Mouse (Mus musculus) intestine, embryonic 14.5 days (tissue): ENCODE measurements around the gene Lactb. TPM values are rescaled to one million over a fixed set of nuclear protein-coding genes. Genes with fewer than 3 reads are reported as not detected.

Experiments used
- ATAC-seq: fragments of 200-750 bp; cut with Nextera tagmentation; replicated peaks from 2 replicates; pipeline ENCODE4 v1.8.0; 2017; ENCODE audit warnings: low read depth, moderate number of reproducible peaks, moderate TSS enrichment, moderate library complexity; ENCODE audit not compliant: low FRiP score, low TSS enrichment
- DNase-seq: peaks from one replicate; pipeline ENCODE4 v3.0.0-alpha.2; 2018; ENCODE audit warnings: low spot score
- H3K27ac ChIP-seq: fragments of 300-500 bp; sonication (generic); 2 replicates; pipeline ENCODE4 v1.5.1; 2014; ENCODE audit warnings: low read depth, mild to moderate bottlenecking, control low read depth
- H3K27me3 ChIP-seq: fragments of 300-500 bp; sonication (generic); replicated peaks from 2 replicates; pipeline ENCODE4 v1.6.1; 2014; ENCODE audit warnings: low read length, control low read depth; ENCODE audit not compliant: control insufficient read depth, insufficient read depth
- H3K36me3 ChIP-seq: fragments of 300-500 bp; sonication (generic); 2 replicates; pipeline ENCODE4 v1.6.1; 2014; ENCODE audit warnings: low read length, control low read depth; ENCODE audit not compliant: control insufficient read depth, insufficient read depth
- H3K4me1 ChIP-seq: fragments of 300-500 bp; sonication (generic); replicated peaks from 2 replicates; pipeline ENCODE4 v1.6.1; 2014; ENCODE audit warnings: low read length, control low read depth, mixed read lengths; ENCODE audit not compliant: control insufficient read depth, insufficient read depth
- H3K4me2 ChIP-seq: fragments of 300-500 bp; sonication (generic); 2 replicates; pipeline ENCODE4 v1.6.1; 2014; ENCODE audit warnings: low read length
- H3K4me3 ChIP-seq: fragments of 300-500 bp; sonication (generic); 2 replicates; pipeline ENCODE4 v1.5.1; 2014; ENCODE audit warnings: low read depth, low read length, control low read depth, mixed read lengths
- H3K9ac ChIP-seq: fragments of 300-500 bp; sonication (generic); 2 replicates; pipeline ENCODE4 v1.6.1; 2014; ENCODE audit warnings: mild to moderate bottlenecking, low read length
- H3K9me3 ChIP-seq: fragments of 300-500 bp; sonication (generic); 2 replicates; pipeline ENCODE4 v1.6.1; 2016; ENCODE audit warnings: low read length, control low read depth; ENCODE audit not compliant: control insufficient read depth
- WGBS: fragments of 180-500 bp; shearing (Covaris S2); extraction: QIAGEN DNeasy Blood & Tissue Kit; methylation state at CpG from one replicate; pipeline ENCODE4 v1.1.7; 2014; 5-methylcytosine and 5-hydroxymethylcytosine counted together
- polyA plus RNA-seq: library from polyadenylated mRNA; unstranded; fragments of >200 nt; fragmentation: Nextera tagmentation; extraction: Ambion mirVana; gene quantifications from 2 replicates; pipeline ENCODE4 v1.2.1, GENCODE M21; 2014

Lactb gene
- polyA plus RNA-seq, 1 experiment from 2014 or later, result 8.9 TPM

DNA sequence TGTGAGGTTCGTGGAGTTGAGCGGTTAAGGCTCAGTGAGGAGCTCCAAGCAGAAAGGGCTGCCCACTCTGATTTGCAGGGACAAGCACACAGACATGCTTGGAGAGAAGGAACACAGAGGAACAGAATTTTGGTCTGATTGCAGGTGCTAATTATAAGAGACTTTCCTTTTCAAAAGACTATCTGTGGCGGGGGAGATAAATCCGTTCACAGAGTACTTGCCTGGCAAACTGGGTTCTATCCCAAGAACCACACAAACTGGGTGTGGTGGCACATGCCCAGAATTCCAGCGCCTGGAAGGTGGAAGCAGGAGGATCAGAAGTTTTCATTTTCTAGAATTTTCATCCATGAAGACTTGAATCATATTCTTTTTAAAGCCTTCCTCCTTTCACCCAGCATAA, 1.8 kb upstream of the Lactb start:
- Histone ChIP-seq H3K4me2 (no peak overlapping the region), H3K27me3 (no peaks in the 10 kb centered on the region), H3K9me3 (no peaks in the 10 kb centered on the region), H3K4me3 (no peak overlapping the region), H3K36me3 (no peaks in the 10 kb centered on the region), H3K27ac (no peak overlapping the region), H3K4me1 (0 out of 2 replicates have a peak, but pooled peaks cover 6% of the 10 kb centered on the region), H3K9ac (no peak overlapping the region)
- DNase-seq (no peak), ATAC-seq (no peak)
- 83% methylated on average over 5 of the region's 5 CpGs for WGBS

DNA sequence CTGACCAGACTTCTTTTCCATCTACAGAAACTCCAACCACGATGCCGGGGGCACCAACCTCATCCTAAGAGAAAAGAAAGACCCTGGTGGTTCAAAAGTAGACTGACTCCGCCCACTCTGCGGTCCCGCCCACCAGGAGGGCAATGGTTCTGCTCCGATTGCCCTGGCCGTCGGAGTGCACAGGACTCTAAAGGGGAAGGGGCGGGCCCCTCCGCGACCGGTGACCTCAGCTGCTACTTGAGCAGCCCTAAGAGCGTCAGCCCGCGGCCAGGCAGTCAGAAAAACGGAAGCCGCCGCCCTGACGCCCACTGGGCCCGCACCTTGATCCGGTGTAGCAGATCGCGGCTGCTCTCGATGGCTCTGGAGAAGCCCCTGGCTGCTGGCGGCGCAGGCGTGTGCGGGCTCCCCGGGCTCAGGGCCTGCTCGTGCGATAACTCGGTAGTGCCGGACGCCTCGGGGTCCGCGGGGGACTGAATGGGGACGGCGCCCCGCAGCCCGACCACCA, 511 bp downstream of the Lactb start:
- ATAC-seq, result peak; percentile 91
- H3K4me1 ChIP-seq, result 0 out of 2 replicates have a peak, but pooled peaks cover 6% of the 10 kb centered on the region
- no peaks in the 10 kb centered on the region for H3K27me3 ChIP-seq
- peak overlapping the region; percentile 59 for H3K4me2 ChIP-seq
- H3K9ac ChIP-seq, result peak overlapping the region; percentile 64
- H3K27ac ChIP-seq, result peak overlapping the region; percentile 74
- H3K9me3 ChIP-seq, result no peaks in the 10 kb centered on the region
- DNase-seq, result peak; percentile 86
- WGBS, result under 1% methylated on average over 41 of the region's 41 CpGs
- H3K36me3 ChIP-seq, result peaks cover 13% of the 10 kb centered on the region
- H3K4me3 ChIP-seq, result peak overlapping the region; percentile 78

DNA sequence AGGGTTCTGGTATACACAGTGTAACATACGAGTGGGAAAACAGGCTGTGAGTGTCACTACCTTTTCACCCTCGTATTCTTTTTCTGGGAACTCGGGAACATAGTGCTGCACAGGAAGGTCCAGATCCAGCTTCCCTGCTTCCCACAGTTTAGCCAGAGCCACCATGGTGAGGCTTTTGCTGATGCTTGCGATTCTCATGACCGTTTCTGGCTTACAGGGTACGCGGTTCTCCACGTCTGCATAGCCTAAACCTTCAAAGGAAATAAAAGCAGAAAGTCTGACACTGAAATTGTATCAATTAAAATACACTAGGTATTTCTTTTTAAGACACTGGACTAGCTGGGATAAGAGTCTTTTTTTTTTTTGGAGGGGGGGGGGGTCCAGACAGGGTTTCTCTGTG, 4.2 kb downstream of the Lactb start:
- ATAC-seq, result no peak
- Histone ChIP-seq H3K4me1 (0 out of 2 replicates have a peak, but pooled peaks cover 10% of the 10 kb centered on the region), H3K27ac (no peak overlapping the region), H3K4me2 (no peak overlapping the region), H3K9me3 (no peaks in the 10 kb centered on the region), H3K36me3 (peaks cover 19% of the 10 kb centered on the region), H3K4me3 (no peak overlapping the region), H3K27me3 (no peaks in the 10 kb centered on the region), H3K9ac (no peak overlapping the region)
- no peak for DNase-seq
- WGBS, result 90% methylated on average over 8 of the region's 8 CpGs

DNA sequence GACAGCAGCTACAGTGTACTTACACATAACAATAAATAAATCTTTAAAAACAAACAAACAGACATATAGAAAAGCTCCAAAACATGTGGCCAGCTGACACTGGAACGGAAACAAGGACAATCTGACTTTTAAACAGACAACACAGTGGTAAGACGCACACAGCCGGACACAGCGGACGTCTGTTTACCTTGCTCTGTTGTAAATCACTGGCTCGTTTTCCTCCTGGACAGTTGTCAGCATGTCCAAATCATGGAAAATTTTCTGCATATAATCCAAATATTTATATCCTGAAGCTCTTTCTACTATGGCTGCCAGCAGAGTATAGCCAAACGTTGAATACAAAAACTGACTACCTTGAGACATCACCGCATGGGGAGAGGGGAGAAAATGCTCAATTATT, 7.8 kb downstream of the Lactb start:
- Histone ChIP-seq H3K27ac (peak overlapping the region; percentile 14; the same call in 1 of the 2 replicates), H3K4me3 (no peak overlapping the region), H3K4me2 (no peak overlapping the region), H3K9ac (no peak overlapping the region), H3K9me3 (no peaks in the 10 kb centered on the region), H3K36me3 (peaks cover 19% of the 10 kb centered on the region), H3K27me3 (no peaks in the 10 kb centered on the region), H3K4me1 (0 out of 2 replicates have a peak, but pooled peaks cover 3% of the 10 kb centered on the region)
- ATAC-seq (no peak), DNase-seq (no peak)
- 45% methylated on average over 8 of the region's 8 CpGs for WGBS

DNA sequence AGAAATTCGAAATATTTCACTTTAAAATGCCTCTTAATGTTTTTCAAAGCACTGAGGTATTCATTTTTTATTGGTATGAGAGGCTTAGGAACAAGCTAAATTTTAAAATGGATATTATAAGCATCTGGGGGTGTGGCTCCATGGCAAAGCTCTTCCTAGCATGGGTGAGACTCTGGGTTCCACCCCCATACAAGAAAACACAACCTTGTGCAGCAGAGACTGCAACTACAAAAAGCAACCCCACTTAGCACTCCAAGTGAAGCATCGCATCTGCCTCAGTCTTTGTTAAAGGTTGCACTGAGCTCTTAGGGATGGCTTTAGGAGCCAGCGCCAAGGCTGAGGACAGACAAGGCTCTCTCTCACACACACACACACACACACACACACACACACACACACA, 13.8 kb downstream of the Lactb start:
- no peaks in the 10 kb centered on the region for H3K4me1 ChIP-seq
- H3K4me2 ChIP-seq, result no peak overlapping the region
- H3K36me3 ChIP-seq, result no peaks in the 10 kb centered on the region
- 73% methylated on average over 3 of the region's 3 CpGs for WGBS
- H3K27ac ChIP-seq, result no peak overlapping the region
- H3K9ac ChIP-seq, result no peak overlapping the region
- DNase-seq (no peak), ATAC-seq (no peak)
- H3K27me3 ChIP-seq, result no peaks in the 10 kb centered on the region
- no peak overlapping the region for H3K4me3 ChIP-seq
- H3K9me3 ChIP-seq, result no peaks in the 10 kb centered on the region

GRCm38 (mm10) chr9:66957451-66957850, 17.8 kb downstream of the Lactb start:
- Histone ChIP-seq H3K9me3 (no peaks in the 10 kb centered on the region), H3K4me1 (no peaks in the 10 kb centered on the region), H3K4me3 (no peak overlapping the region), H3K27me3 (no peaks in the 10 kb centered on the region), H3K9ac (no peak overlapping the region), H3K4me2 (no peak overlapping the region), H3K27ac (no peak overlapping the region), H3K36me3 (no peaks in the 10 kb centered on the region)
- ATAC-seq, result no peak
- DNase-seq, result no peak
- WGBS, result 94% methylated on average over 3 of the region's 3 CpGs

- Histone ChIP-seq H3K4me1 (no peaks in the 10 kb centered on the region), H3K4me3 (no peak overlapping the region), H3K9ac (no peak overlapping the region), H3K9me3 (no peaks in the 10 kb centered on the region), H3K4me2 (no peak overlapping the region), H3K27ac (no peak overlapping the region), H3K36me3 (peaks cover 15% of the 10 kb centered on the region), H3K27me3 (no peaks in the 10 kb centered on the region)
- ATAC-seq (no peak), DNase-seq (no peak)
- 77% methylated on average over 2 of the region's 2 CpGs for WGBS
Measured at GRCm38 (mm10) chr9:66952886-66953285, 22.4 kb downstream of the Lactb start.

GRCm38 (mm10) chr9:66952321-66952720, 23.0 kb downstream of the Lactb start:
- Histone ChIP-seq H3K4me2 (no peak overlapping the region), H3K27me3 (no peaks in the 10 kb centered on the region), H3K4me1 (no peaks in the 10 kb centered on the region), H3K27ac (no peak overlapping the region), H3K4me3 (no peak overlapping the region), H3K9me3 (no peaks in the 10 kb centered on the region), H3K9ac (no peak overlapping the region), H3K36me3 (peaks cover 17% of the 10 kb centered on the region)
- ATAC-seq (no peak), DNase-seq (no peak)
- WGBS, result 79% methylated on average over 8 of the region's 8 CpGs

DNA sequence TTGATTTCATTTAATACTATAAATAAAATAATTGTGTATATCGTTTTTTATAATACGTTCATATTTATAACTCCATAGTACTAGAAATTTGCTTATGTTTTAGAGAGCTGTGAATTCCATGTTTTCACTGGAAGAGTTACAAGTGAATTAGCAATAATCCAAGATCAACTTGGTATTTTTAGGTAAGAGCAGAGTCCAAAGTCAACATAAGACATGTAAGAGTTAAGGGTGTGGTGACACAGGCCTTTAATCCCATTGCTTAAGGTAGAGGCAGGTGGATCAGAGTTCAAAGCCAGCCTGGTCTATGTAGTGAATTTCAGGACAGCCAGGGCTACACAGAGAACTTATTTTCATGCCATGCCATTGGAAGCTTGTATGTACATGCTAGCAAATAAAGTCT, 26.7 kb downstream of the Lactb start:
- Histone ChIP-seq H3K9me3 (no peaks in the 10 kb centered on the region), H3K27me3 (no peaks in the 10 kb centered on the region), H3K4me2 (no peak overlapping the region), H3K36me3 (peaks cover 17% of the 10 kb centered on the region), H3K4me1 (peaks cover 6% of the 10 kb centered on the region; the same call in 1 of the 2 replicates), H3K4me3 (no peak overlapping the region), H3K27ac (no peak overlapping the region), H3K9ac (no peak overlapping the region)
- ATAC-seq (no peak), DNase-seq (no peak)
- 98% methylated on average over 2 of the region's 2 CpGs for WGBS
